Mouse (Mus musculus): ENCODE measurements around the gene Muc3a. TPM values are rescaled to one million over a fixed set of nuclear protein-coding genes. Genes with fewer than 3 reads are reported as not detected.

The Muc3a gene
- total and polyA plus RNA-seq, 2 experiments from 2014 or later: 0.10 to 0.13 TPM

DNA sequence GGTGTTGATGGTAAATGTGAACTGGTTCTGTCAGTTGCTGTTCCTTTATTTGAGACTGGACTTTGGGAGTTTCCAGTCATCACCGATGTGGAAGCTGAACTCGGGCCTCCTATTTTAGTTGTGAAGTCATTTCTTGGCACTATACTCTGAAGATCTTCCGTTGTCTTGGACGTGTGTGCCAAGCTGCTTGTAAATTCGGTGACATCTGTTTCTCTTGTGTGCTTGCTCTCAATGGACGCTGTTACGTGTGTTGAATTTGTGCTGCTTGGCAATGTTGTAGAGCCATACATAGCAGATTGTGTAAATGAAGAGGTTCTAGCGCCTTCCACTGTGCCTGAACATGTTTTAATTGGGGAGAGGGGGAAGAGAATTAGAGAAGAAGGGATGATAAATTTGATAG is 26.8 kb downstream of the Muc3a start:
- WGBS: 42% methylated on average over 8 of the region's 8 CpGs
- DNase-seq (peak; percentile 48), ATAC-seq (peak; percentile 53)
- Histone ChIP-seq H3K36me3 (ENCODE audit: insufficient read depth) (no peaks in the 10 kb centered on the region), H3K4me2 (ENCODE audit: low read depth) (no peak overlapping the region), H3K4me3 (ENCODE audit: low read depth, low read length) (no peak overlapping the region), H3K4me1 (ENCODE audit: insufficient read depth) (no peaks in the 10 kb centered on the region), H3K9me3 (ENCODE audit: low read length) (no peaks in the 10 kb centered on the region), H3K27me3 (ENCODE audit: insufficient read depth, low read length) (no peaks in the 10 kb centered on the region), H3K9ac (no peak overlapping the region), H3K27ac (ENCODE audit: low read depth, low read length) (no peak overlapping the region)
- TF ChIP-seq CTCF (IDR thresholded peaks at IDR 0.05; ENCODE audit: low read depth): no peak

GRCm38 (mm10) chr5:137179646-137180374 is 32.4 kb downstream of the Muc3a start:
- Histone ChIP-seq H3K27ac (ENCODE audit: low read depth, low read length) (no peak overlapping the region), H3K9me3 (ENCODE audit: low read length) (peaks cover 4% of the 10 kb centered on the region; the same call in 1 of the 2 replicates), H3K9ac (no peak overlapping the region), H3K27me3 (ENCODE audit: insufficient read depth, low read length) (no peaks in the 10 kb centered on the region), H3K4me1 (ENCODE audit: insufficient read depth) (no peaks in the 10 kb centered on the region), H3K36me3 (ENCODE audit: insufficient read depth) (no peaks in the 10 kb centered on the region), H3K4me3 (ENCODE audit: low read depth, low read length) (no peak overlapping the region), H3K4me2 (ENCODE audit: low read depth) (no peak overlapping the region)
- ATAC-seq: no peak
- peak; percentile 29 for DNase-seq
- 80% methylated on average over 8 of the region's 8 CpGs for WGBS
- TF ChIP-seq CTCF (IDR thresholded peaks at IDR 0.05; ENCODE audit: low read depth): no peak

DNA sequence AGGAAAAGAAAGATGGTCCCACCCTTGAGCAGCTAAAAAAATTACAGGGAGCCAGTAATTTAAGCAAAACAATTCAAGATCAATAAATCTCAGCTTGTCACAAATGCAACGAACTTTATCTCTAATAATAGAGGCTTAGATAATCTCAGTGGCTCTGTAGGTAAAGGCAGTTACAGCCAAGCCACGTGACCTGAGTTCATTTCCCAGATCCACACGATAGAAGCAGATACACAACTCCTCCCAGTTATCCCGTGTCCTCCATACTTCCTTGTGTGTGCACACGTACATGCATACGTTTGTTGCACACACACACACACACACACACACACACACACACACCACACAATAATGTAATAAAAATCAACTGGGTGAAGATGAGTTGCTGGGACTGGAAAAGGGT is 38.2 kb downstream of the Muc3a start:
- no peak overlapping the region for H3K4me2 ChIP-seq (ENCODE audit: low read depth)
- H3K27me3 ChIP-seq (ENCODE audit: insufficient read depth, low read length): no peaks in the 10 kb centered on the region
- DNase-seq: no peak
- no peak overlapping the region for H3K27ac ChIP-seq (ENCODE audit: low read depth, low read length)
- no peak overlapping the region for H3K9ac ChIP-seq
- H3K9me3 ChIP-seq (ENCODE audit: low read length): peaks cover under 1% of the 10 kb centered on the region; the same call in 1 of the 2 replicates
- no peak for TF ChIP-seq CTCF (IDR thresholded peaks at IDR 0.05; ENCODE audit: low read depth)
- WGBS: 85% methylated on average over 6 of the region's 6 CpGs
- H3K36me3 ChIP-seq (ENCODE audit: insufficient read depth): no peaks in the 10 kb centered on the region
- no peak overlapping the region for H3K4me3 ChIP-seq (ENCODE audit: low read depth, low read length)
- no peak for ATAC-seq
- no peaks in the 10 kb centered on the region for H3K4me1 ChIP-seq (ENCODE audit: insufficient read depth)

DNA sequence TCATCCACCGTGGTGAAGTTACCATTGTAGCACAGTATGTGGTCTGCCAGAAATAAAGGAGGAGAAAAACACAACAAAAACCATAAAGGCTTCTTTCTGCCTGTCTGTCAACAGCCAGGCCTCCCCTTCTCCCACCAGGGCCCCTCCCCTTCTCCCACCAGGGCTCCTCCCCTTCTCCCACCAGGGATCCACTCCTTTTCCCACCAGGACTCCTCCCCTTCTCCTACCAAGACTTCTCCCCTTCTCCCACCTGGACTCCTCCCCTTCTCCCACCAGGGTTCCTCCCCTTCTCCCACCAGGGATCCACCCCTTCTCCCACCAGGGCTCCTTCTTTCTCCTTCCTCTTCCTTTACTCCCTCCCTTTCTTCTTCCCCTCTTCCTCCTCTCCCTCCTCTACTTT is 39.6 kb downstream of the Muc3a start:
- ATAC-seq (no peak), DNase-seq (no peak)
- TF ChIP-seq CTCF (IDR thresholded peaks at IDR 0.05; ENCODE audit: low read depth): no peak
- Histone ChIP-seq H3K27ac (ENCODE audit: low read depth, low read length) (no peak overlapping the region), H3K36me3 (ENCODE audit: insufficient read depth) (no peaks in the 10 kb centered on the region), H3K27me3 (ENCODE audit: insufficient read depth, low read length) (no peaks in the 10 kb centered on the region), H3K9ac (no peak overlapping the region), H3K9me3 (ENCODE audit: low read length) (no peaks in the 10 kb centered on the region), H3K4me1 (ENCODE audit: insufficient read depth) (no peaks in the 10 kb centered on the region), H3K4me2 (ENCODE audit: low read depth) (no peak overlapping the region), H3K4me3 (ENCODE audit: low read depth, low read length) (no peak overlapping the region)
- WGBS: 14% methylated on average over 1 of the region's 1 CpGs

- 68% methylated on average over 7 of the region's 7 CpGs for WGBS
Measured at GRCm38 (mm10) chr5:137171478-137171877, 40.7 kb downstream of the Muc3a start.

GRCm38 (mm10) chr5:137170836-137171380 is 41.3 kb downstream of the Muc3a start:
- WGBS: 77% methylated on average over 9 of the region's 9 CpGs

More at GRCm38 (mm10) chr5:137171478-137171877, 40.7 kb downstream of the Muc3a start:
- Histone ChIP-seq H3K4me1 (ENCODE audit: insufficient read depth) (no peaks in the 10 kb centered on the region), H3K9me3 (ENCODE audit: low read length) (no peaks in the 10 kb centered on the region), H3K4me3 (ENCODE audit: low read depth, low read length) (no peak overlapping the region), H3K36me3 (ENCODE audit: insufficient read depth) (no peaks in the 10 kb centered on the region), H3K4me2 (ENCODE audit: low read depth) (no peak overlapping the region), H3K27ac (ENCODE audit: low read depth, low read length) (no peak overlapping the region), H3K27me3 (ENCODE audit: insufficient read depth, low read length) (no peaks in the 10 kb centered on the region), H3K9ac (no peak overlapping the region)
- no peak for TF ChIP-seq CTCF (IDR thresholded peaks at IDR 0.05; ENCODE audit: low read depth)
- no peak for ATAC-seq
- no peak for DNase-seq

DNA sequence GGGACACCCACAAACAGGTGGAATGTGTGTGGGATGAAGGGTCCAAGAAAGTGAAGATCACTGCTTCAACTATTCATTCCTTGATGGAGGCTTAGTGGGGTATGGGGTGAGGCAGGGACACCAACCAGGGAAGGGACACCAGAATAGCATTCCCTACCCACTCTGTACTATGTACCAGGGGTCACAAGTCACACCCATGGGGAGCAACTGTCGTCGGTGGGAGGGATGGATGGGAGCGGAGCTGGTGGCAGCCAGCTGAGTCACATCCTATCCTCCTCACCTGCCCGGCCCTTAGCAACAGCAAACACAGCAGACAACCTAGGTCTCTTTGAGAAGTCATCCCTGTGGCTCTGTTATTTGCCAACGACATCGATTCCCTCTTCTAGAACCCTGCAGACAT is 44.6 kb downstream of the Muc3a start:
- no peak for ATAC-seq
- H3K36me3 ChIP-seq (ENCODE audit: insufficient read depth): no peaks in the 10 kb centered on the region
- H3K9ac ChIP-seq: no peak overlapping the region
- H3K27ac ChIP-seq (ENCODE audit: low read depth, low read length): no peak overlapping the region
- no peak overlapping the region for H3K4me3 ChIP-seq (ENCODE audit: low read depth, low read length)
- no peak for TF ChIP-seq CTCF (IDR thresholded peaks at IDR 0.05; ENCODE audit: low read depth)
- no peaks in the 10 kb centered on the region for H3K27me3 ChIP-seq (ENCODE audit: insufficient read depth, low read length)
- no peak for DNase-seq
- H3K4me1 ChIP-seq (ENCODE audit: insufficient read depth): no peaks in the 10 kb centered on the region
- H3K4me2 ChIP-seq (ENCODE audit: low read depth): no peak overlapping the region
- H3K9me3 ChIP-seq (ENCODE audit: low read length): no peaks in the 10 kb centered on the region
- WGBS: 84% methylated on average over 6 of the region's 6 CpGs

More at GRCm38 (mm10) chr5:137170836-137171380, 41.3 kb downstream of the Muc3a start:
- ATAC-seq: no peak
- Histone ChIP-seq H3K4me2 (ENCODE audit: low read depth) (no peak overlapping the region), H3K36me3 (ENCODE audit: insufficient read depth) (no peaks in the 10 kb centered on the region), H3K27ac (ENCODE audit: low read depth, low read length) (no peak overlapping the region), H3K9me3 (ENCODE audit: low read length) (no peaks in the 10 kb centered on the region), H3K9ac (no peak overlapping the region), H3K4me1 (ENCODE audit: insufficient read depth) (no peaks in the 10 kb centered on the region), H3K27me3 (ENCODE audit: insufficient read depth, low read length) (no peaks in the 10 kb centered on the region), H3K4me3 (ENCODE audit: low read depth, low read length) (no peak overlapping the region)
- DNase-seq: no peak
- no peak for TF ChIP-seq CTCF (IDR thresholded peaks at IDR 0.05; ENCODE audit: low read depth)

All from forebrain, postnatal 0 days (tissue).